Mouse (Mus musculus) lung, embryonic 15.5 days (tissue): ENCODE results near the gene Prdm1. TPM values are rescaled to one million over a fixed set of nuclear protein-coding genes. Genes with fewer than 3 reads are reported as not detected.

Experiments
- ATAC-seq: fragments of 200-750 bp; cut with Nextera tagmentation; 2 replicates; pipeline ENCODE4 v1.8.0; 2017; ENCODE audit warnings: moderate number of reproducible peaks, borderline replicate concordance; ENCODE audit not compliant: low FRiP score, low TSS enrichment; ENCODE audit errors: extremely low read depth
- H3K27ac ChIP-seq: fragments of 300-500 bp; sonication (generic); 2 replicates; pipeline ENCODE4 v1.5.1; 2015; ENCODE audit warnings: moderate library complexity, mild to moderate bottlenecking, inconsistent platforms
- H3K27me3 ChIP-seq: fragments of 300-500 bp; sonication (generic); 2 replicates; pipeline ENCODE4 v1.6.1; 2015; ENCODE audit warnings: inconsistent platforms
- H3K36me3 ChIP-seq: fragments of 300-500 bp; sonication (generic); 2 replicates; pipeline ENCODE4 v1.6.1; 2015; ENCODE audit warnings: inconsistent platforms
- H3K4me1 ChIP-seq: fragments of 300-500 bp; sonication (generic); 2 replicates; pipeline ENCODE4 v1.6.1; 2015; ENCODE audit warnings: inconsistent platforms
- H3K4me2 ChIP-seq: fragments of 300-500 bp; sonication (generic); 2 replicates; pipeline ENCODE4 v1.6.1; 2015; ENCODE audit warnings: inconsistent platforms, mild to moderate bottlenecking, moderate library complexity
- H3K4me3 ChIP-seq: fragments of 300-500 bp; sonication (generic); 2 replicates; pipeline ENCODE4 v1.5.1; 2015; ENCODE audit warnings: mild to moderate bottlenecking, inconsistent platforms
- H3K9ac ChIP-seq: fragments of 300-500 bp; sonication (generic); 2 replicates; pipeline ENCODE4 v1.6.1; 2015; ENCODE audit warnings: inconsistent platforms
- H3K9me3 ChIP-seq: fragments of 300-500 bp; sonication (generic); 2 replicates; pipeline ENCODE4 v1.6.1; 2016; ENCODE audit warnings: inconsistent platforms
- WGBS: fragments of 180-500 bp; shearing (Covaris S2); methylation state at CpG from one replicate; pipeline ENCODE4 v1.1.7; 2015; 5-methylcytosine and 5-hydroxymethylcytosine counted together
- polyA plus RNA-seq: library from polyadenylated mRNA; unstranded; fragments of >200 nt; fragmentation: Nextera tagmentation; extraction: Ambion mirVana; gene quantifications from 2 replicates; pipeline ENCODE4 v1.2.1, GENCODE M21; 2015

The Prdm1 gene
- polyA plus RNA-seq, 1 experiment from 2014 or later = 1.7 TPM

GRCm38 (mm10) chr10:44434702-44435181 is 93.6 kb downstream of the Prdm1 start:
- 38% methylated on average over 6 of the region's 6 CpGs for WGBS
- no peaks in the 10 kb centered on the region for H3K9me3 ChIP-seq

DNA sequence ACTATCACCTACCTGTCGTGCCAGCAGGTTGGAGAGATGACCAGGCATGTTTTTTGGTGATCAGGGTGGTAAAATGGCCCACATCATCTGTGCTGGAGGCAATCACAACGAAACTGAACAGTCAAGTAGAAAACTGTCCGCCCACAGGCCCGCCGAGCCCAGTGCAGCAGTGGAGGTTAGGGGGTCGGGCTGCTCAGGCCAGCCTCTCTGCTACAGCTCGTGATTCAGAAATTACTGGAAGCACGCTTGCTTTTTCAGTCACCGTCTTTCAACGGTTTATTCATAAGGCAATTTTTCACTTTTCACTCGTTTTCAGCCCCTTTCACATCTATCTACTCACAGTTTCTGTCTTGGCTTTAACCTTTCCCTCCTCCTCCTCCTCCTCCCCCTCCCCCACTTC is 96.1 kb downstream of the Prdm1 start:
- Histone ChIP-seq H3K4me1 (peaks cover 10% of the 10 kb centered on the region; the same call in 1 of the 2 replicates), H3K36me3 (no peaks in the 10 kb centered on the region), H3K4me2 (no peak overlapping the region), H3K27me3 (no peaks in the 10 kb centered on the region), H3K4me3 (no peak overlapping the region), H3K9ac (no peak overlapping the region), H3K9me3 (no peaks in the 10 kb centered on the region), H3K27ac (no peak overlapping the region)
- no peak for ATAC-seq
- whole genome bisulfite sequencing = 51% methylated on average over 11 of the region's 11 CpGs

More at GRCm38 (mm10) chr10:44434702-44435181, 93.6 kb downstream of the Prdm1 start:
- Histone ChIP-seq H3K4me3 (no peak overlapping the region), H3K27ac (no peak overlapping the region), H3K4me1 (peaks cover 6% of the 10 kb centered on the region; the same call in 1 of the 2 replicates), H3K27me3 (no peaks in the 10 kb centered on the region), H3K36me3 (no peaks in the 10 kb centered on the region), H3K9ac (no peak overlapping the region), H3K4me2 (no peak overlapping the region)
- no peak for ATAC-seq

DNA sequence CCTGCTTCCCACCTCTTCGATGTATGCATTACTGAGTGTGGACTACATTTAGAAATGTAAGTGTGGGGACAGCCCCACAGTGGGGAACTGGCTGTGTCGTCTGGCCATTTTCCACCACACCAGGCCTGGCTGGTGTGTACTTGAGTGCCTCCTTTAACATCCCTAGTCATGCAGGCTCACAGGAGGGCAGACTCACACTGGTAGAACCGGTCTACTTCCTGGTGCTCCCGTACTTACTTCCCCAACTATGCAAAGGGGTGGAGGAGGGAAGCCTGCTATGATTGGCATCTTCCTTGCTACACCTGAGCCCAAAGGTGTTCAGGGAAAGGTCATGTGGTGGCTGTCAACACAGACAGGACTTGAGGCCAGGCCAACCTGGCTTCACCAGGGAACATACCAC is 96.6 kb downstream of the Prdm1 start:
- Histone ChIP-seq H3K36me3 (no peaks in the 10 kb centered on the region), H3K4me2 (no peak overlapping the region), H3K27me3 (no peaks in the 10 kb centered on the region), H3K9ac (no peak overlapping the region), H3K27ac (no peak overlapping the region), H3K4me1 (peaks cover 10% of the 10 kb centered on the region; the same call in 1 of the 2 replicates), H3K9me3 (no peaks in the 10 kb centered on the region), H3K4me3 (no peak overlapping the region)
- WGBS = 77% methylated on average over 4 of the region's 4 CpGs
- ATAC-seq = peak; percentile 47; the same call in 1 of the 2 replicates

DNA sequence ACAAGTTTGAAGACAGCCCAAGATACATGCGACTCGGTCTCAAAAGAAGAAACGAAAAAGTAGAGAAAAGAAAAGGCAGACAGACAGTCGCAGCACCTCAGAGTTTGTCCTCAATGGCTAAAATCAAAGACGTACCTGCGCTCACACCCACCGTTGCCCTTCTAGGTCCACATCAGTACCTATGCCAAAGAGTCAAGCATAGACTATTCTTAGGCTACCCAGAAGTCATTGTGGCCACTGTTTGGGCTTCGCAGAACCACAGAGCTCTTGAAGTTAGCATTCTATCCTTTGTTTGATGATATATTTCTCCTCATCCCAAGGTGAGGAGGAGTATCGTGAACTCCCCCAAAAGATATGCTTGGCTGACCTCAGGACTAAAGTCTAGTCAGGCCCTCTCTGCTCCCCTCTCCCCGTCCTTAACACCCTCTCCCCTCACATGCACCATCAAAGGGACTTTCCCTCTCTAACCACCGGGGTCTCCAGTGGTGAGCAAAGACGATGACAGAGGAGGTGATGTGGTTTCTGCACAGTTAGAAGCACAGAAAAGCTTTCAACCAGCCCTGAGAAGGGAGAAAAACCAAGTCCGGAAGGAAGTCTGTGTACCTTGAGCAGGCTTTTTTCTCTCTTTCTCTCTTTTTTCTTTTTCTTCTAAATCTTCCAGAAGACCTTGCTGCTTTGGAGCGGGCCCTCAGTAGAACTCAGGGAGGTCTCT is 99.0 kb downstream of the Prdm1 start:
- Histone ChIP-seq H3K4me3 (no peak overlapping the region), H3K4me1 (peaks cover 10% of the 10 kb centered on the region; the same call in 1 of the 2 replicates), H3K27ac (no peak overlapping the region), H3K9me3 (no peaks in the 10 kb centered on the region), H3K27me3 (no peaks in the 10 kb centered on the region), H3K4me2 (no peak overlapping the region), H3K36me3 (no peaks in the 10 kb centered on the region), H3K9ac (no peak overlapping the region)
- 81% methylated on average over 14 of the region's 14 CpGs for WGBS
- no peak for ATAC-seq

DNA sequence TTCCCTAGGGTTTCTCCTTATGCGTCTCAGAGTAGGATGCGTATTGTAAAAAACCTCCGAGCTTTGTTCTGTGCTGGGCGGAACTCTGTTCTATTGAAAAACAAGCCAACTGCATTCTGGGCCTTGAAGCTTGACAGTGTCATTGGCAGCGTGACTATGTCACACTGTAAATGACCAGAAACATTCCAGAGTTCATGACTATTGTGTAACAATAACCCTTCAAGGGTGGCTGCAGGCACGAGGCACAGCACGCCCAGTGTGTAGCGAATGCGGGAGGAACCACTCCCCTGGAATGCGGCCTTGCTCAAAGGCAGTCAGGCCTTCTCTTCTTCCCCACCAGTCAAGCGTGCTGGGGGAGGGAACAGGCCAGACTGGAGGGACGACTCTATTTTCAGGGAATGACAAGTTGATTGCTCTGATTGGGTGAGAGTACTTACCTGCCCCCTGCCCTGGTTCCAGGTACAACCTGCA is 100.4 kb downstream of the Prdm1 start:
- no peaks in the 10 kb centered on the region for H3K36me3 ChIP-seq
- 54% methylated on average over 12 of the region's 12 CpGs for WGBS
- H3K4me1 ChIP-seq = peaks cover 10% of the 10 kb centered on the region; the same call in 1 of the 2 replicates
- H3K9ac ChIP-seq = no peak overlapping the region
- no peak overlapping the region for H3K4me3 ChIP-seq
- no peak overlapping the region for H3K4me2 ChIP-seq
- H3K27ac ChIP-seq = no peak overlapping the region
- H3K9me3 ChIP-seq = no peaks in the 10 kb centered on the region
- ATAC-seq = peak; percentile 69
- H3K27me3 ChIP-seq = no peaks in the 10 kb centered on the region

DNA sequence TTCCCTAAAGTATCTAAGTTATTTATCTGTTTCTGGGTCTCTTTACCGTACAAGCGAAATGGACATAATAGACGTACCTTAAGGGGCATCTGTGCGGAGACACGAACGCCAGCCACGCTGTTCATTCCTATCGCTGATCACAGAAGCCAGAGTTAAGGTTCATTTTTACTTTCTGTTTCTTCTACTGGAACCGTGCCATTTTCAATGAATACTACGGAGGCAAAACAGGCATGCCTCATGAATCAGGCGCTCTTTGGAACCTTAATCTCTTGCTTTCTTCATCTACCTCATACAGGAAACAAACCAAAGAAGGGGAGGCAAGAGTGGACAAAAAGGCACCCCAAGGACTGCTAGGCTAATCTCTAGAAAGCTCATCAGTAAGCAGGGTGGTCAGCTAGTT is 100.9 kb downstream of the Prdm1 start:
- H3K9me3 ChIP-seq = no peaks in the 10 kb centered on the region
- H3K9ac ChIP-seq = no peak overlapping the region
- no peak overlapping the region for H3K27ac ChIP-seq
- WGBS = 88% methylated on average over 11 of the region's 11 CpGs
- H3K27me3 ChIP-seq = no peaks in the 10 kb centered on the region
- H3K36me3 ChIP-seq = no peaks in the 10 kb centered on the region
- no peak for ATAC-seq
- peaks cover 10% of the 10 kb centered on the region; the same call in 1 of the 2 replicates for H3K4me1 ChIP-seq
- no peak overlapping the region for H3K4me2 ChIP-seq
- no peak overlapping the region for H3K4me3 ChIP-seq

GRCm38 (mm10) chr10:44425013-44425412 is 103.3 kb downstream of the Prdm1 start:
- Histone ChIP-seq H3K9ac (no peak overlapping the region), H3K4me3 (no peak overlapping the region), H3K27ac (no peak overlapping the region), H3K9me3 (no peaks in the 10 kb centered on the region), H3K4me2 (no peak overlapping the region), H3K27me3 (no peaks in the 10 kb centered on the region), H3K36me3 (no peaks in the 10 kb centered on the region), H3K4me1 (0 out of 2 replicates have a peak, but pooled peaks cover 3% of the 10 kb centered on the region)
- ATAC-seq = no peak
- WGBS = 63% methylated on average over 6 of the region's 6 CpGs

DNA sequence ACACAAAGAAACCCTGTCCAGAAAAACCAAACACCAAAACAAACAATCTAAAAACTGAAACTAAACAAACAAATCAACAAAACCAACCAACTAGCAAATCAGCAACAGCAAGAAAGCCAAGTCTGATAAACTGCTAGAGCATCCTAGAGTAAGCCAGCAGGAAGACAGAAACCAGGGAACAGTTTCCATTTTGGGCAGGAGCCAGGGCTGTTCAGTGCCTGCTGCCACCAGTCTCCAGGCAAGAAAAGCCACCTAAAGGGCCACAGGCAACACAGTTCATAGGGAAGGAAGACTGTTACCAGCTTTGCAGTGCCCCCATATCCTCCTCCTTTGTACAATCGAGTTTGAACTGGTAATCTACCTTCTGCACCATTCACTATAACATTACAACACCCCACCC is 106.4 kb downstream of the Prdm1 start:
- Histone ChIP-seq H3K4me3 (no peak overlapping the region), H3K27me3 (no peaks in the 10 kb centered on the region), H3K4me1 (no peaks in the 10 kb centered on the region), H3K27ac (no peak overlapping the region), H3K4me2 (no peak overlapping the region), H3K9me3 (no peaks in the 10 kb centered on the region), H3K9ac (no peak overlapping the region), H3K36me3 (no peaks in the 10 kb centered on the region)
- ATAC-seq = no peak
- 55% methylated on average over 1 of the region's 1 CpGs for WGBS

DNA sequence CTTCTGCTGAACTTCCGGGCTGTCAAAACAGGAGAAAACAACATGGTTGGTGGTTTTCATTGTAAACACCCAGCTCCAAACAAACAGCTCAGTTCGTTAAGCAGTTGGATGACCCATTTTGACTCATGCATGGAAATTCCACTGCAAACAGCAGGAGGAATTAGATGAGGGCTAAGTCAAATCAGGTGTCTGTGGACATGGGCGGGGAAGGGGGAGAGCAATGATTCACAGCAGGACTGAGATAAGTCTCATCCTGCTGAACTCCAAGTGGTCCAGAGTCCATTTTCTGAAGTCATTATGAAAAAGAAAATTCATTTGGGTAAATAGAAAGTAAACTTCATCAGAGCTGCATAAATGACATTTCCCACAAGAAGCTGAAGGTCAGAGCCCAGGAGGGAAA is 108.1 kb downstream of the Prdm1 start:
- no peaks in the 10 kb centered on the region for H3K9me3 ChIP-seq
- no peaks in the 10 kb centered on the region for H3K36me3 ChIP-seq
- 67% methylated on average over 3 of the region's 3 CpGs for WGBS
- no peak overlapping the region for H3K4me2 ChIP-seq
- H3K27me3 ChIP-seq = no peaks in the 10 kb centered on the region
- no peak overlapping the region for H3K27ac ChIP-seq
- no peak for ATAC-seq
- H3K4me1 ChIP-seq = no peaks in the 10 kb centered on the region
- H3K9ac ChIP-seq = no peak overlapping the region
- H3K4me3 ChIP-seq = no peak overlapping the region

DNA sequence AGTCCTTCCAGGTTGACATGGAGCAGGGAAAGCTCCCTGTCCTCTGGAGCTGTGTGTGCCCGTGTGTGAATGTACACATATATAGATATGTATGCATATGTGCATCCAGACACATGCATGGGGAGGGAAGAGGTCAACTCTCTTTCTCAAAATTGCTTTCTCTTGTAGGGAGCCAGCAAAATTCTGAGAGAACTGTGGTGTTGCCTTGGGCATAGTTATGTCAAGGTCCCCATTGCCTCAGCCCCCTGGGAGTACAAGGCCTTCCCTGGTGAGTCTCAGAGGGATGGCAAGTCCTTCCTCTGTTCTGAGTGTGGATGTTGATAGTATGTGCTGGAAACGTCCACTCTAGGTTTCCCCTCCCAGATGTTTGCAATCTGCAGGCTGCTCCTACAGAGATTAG is 109.4 kb downstream of the Prdm1 start:
- no peaks in the 10 kb centered on the region for H3K27me3 ChIP-seq
- ATAC-seq = no peak
- H3K4me1 ChIP-seq = no peaks in the 10 kb centered on the region
- H3K4me2 ChIP-seq = no peak overlapping the region
- no peak overlapping the region for H3K9ac ChIP-seq
- WGBS = 53% methylated on average over 2 of the region's 2 CpGs
- H3K4me3 ChIP-seq = no peak overlapping the region
- no peaks in the 10 kb centered on the region for H3K36me3 ChIP-seq
- no peak overlapping the region for H3K27ac ChIP-seq
- no peaks in the 10 kb centered on the region for H3K9me3 ChIP-seq

- no peak for ATAC-seq
- WGBS = 94% methylated on average over 3 of the region's 3 CpGs
These were observed 112.7 kb downstream of the Prdm1 start for GRCm38 (mm10) chr10:44415576-44415975.

DNA sequence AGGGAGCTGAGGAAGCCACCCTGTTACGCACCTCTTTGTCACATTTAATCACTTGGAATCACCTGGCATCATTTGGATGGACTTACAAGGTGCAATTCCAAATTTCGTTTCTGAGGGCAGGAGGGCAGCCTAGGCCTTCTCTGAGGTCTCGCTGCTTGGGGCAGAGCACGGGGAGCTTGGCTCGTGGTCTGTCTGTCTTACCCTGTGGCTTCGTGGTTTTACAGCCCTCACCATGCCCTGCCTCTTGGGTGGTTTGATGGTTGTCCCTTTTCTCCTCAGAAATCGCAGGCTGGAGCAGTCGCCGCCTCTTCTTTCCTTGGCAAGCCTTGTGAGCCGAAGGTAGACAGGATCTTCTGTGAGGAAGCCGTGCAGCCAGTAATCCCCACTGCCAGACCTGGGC is 118.3 kb downstream of the Prdm1 start:
- ATAC-seq = no peak
- Histone ChIP-seq H3K4me1 (no peaks in the 10 kb centered on the region; the same call in 1 of the 2 replicates), H3K9ac (no peak overlapping the region), H3K36me3 (no peaks in the 10 kb centered on the region), H3K4me3 (no peak overlapping the region), H3K4me2 (no peak overlapping the region), H3K27ac (no peak overlapping the region), H3K27me3 (no peaks in the 10 kb centered on the region), H3K9me3 (no peaks in the 10 kb centered on the region)
- 90% methylated on average over 9 of the region's 11 CpGs for WGBS

More at GRCm38 (mm10) chr10:44415576-44415975, 112.7 kb downstream of the Prdm1 start:
- H3K4me1 ChIP-seq = no peaks in the 10 kb centered on the region
- no peaks in the 10 kb centered on the region for H3K36me3 ChIP-seq
- no peaks in the 10 kb centered on the region for H3K9me3 ChIP-seq
- H3K9ac ChIP-seq = no peak overlapping the region
- no peaks in the 10 kb centered on the region for H3K27me3 ChIP-seq
- H3K4me3 ChIP-seq = no peak overlapping the region
- H3K27ac ChIP-seq = no peak overlapping the region
- H3K4me2 ChIP-seq = no peak overlapping the region
